Mouse (Mus musculus): ENCODE measurements around the gene Dock1. TPM values are rescaled to one million over a fixed set of nuclear protein-coding genes. Genes with fewer than 3 reads are reported as not detected.

Gene Dock1
- total and polyA plus RNA-seq, 3 experiments, result not detected

- H3K27ac ChIP-seq (ENCODE audit: insufficient read depth, low read depth), result no peak overlapping the region
- H3K36me3 ChIP-seq (replicated peaks in 1 of 2; ENCODE audit: control insufficient read depth in 1 of 2, insufficient read depth in 1 of 2, low read length in 1 of 2), result no peaks in the 10 kb centered on the region
- no peaks in the 10 kb centered on the region for H3K79me2 ChIP-seq (replicated peaks; ENCODE audit: control insufficient read depth, extremely low read depth, insufficient read depth, poor library complexity, severe bottlenecking)
- H3K9me3 ChIP-seq (replicated peaks; ENCODE audit: low read length), result peaks cover 80% of the 10 kb centered on the region
- dilution Hi-C loops (cut with MboI; ENCODE audit: extremely low pct_ligation_motif_present, extremely low pct_unique_long_range_greater_than_20kb, low sequenced_read_pairs) (no loop called here), in situ Hi-C loops (cut with MboI; ENCODE audit: low pct_ligation_motif_present, low pct_unique_long_range_greater_than_20kb, low sequenced_read_pairs) (no loop called here)
- no peak for TF ChIP-seq SIN3A (IDR thresholded peaks at IDR 0.05; ENCODE audit: low read length)
- no peak for TF ChIP-seq MAFK (IDR thresholded peaks at IDR 0.05; ENCODE audit: insufficient replicate concordance, low read length)
- TF ChIP-seq KAT2A (IDR thresholded peaks at IDR 0.05; ENCODE audit: insufficient replicate concordance, low read length), result no peak
- TF ChIP-seq EP300 (IDR thresholded peaks at IDR 0.05; ENCODE audit: low read length), result no peak
- no peak overlapping the region for H3K4me2 ChIP-seq (ENCODE audit: insufficient read depth, low read depth, poor library complexity, severe bottlenecking)
- H3K4me1 ChIP-seq (ENCODE audit: control insufficient read depth in 1 of 2, insufficient read depth in 2 of 2), result no peaks in the 10 kb centered on the region
- no peaks in the 10 kb centered on the region for H3K27me3 ChIP-seq (replicated peaks)
- H3K9ac ChIP-seq (ENCODE audit: insufficient read depth, low read depth), result no peak overlapping the region
- no peak overlapping the region for H3K4me3 ChIP-seq (replicated peaks in 1 of 3; ENCODE audit: low read depth in 2 of 3, low read length in 2 of 3, poor library complexity in 1 of 3)
- no peak for DNase-seq (ENCODE audit: extremely low read depth)
Observed at GRCm38 (mm10) chr7:135005964-135006560, 335.6 kb downstream of the Dock1 start.

- Histone ChIP-seq H3K4me1 (ENCODE audit: control insufficient read depth in 1 of 2, insufficient read depth in 2 of 2) (no peaks in the 10 kb centered on the region), H3K4me3 (replicated peaks in 1 of 3; ENCODE audit: low read depth in 2 of 3, low read length in 2 of 3, poor library complexity in 1 of 3) (no peak overlapping the region), H3K27me3 (replicated peaks) (no peaks in the 10 kb centered on the region), H3K79me2 (replicated peaks; ENCODE audit: control insufficient read depth, extremely low read depth, insufficient read depth, poor library complexity, severe bottlenecking) (no peaks in the 10 kb centered on the region), H3K27ac (ENCODE audit: insufficient read depth, low read depth) (no peak overlapping the region), H3K36me3 (replicated peaks in 1 of 2; ENCODE audit: control insufficient read depth in 1 of 2, insufficient read depth in 1 of 2, low read length in 1 of 2) (no peaks in the 10 kb centered on the region), H3K4me2 (ENCODE audit: insufficient read depth, low read depth, poor library complexity, severe bottlenecking) (no peak overlapping the region), H3K9ac (ENCODE audit: insufficient read depth, low read depth) (no peak overlapping the region), H3K9me3 (replicated peaks; ENCODE audit: low read length) (peaks cover 81% of the 10 kb centered on the region)
- in situ Hi-C loops (cut with MboI; ENCODE audit: low pct_ligation_motif_present, low pct_unique_long_range_greater_than_20kb, low sequenced_read_pairs) (no loop called here), dilution Hi-C loops (cut with MboI; ENCODE audit: extremely low pct_ligation_motif_present, extremely low pct_unique_long_range_greater_than_20kb, low sequenced_read_pairs) (no loop called here)
- TF ChIP-seq ETS1 (conservative IDR thresholded peaks at IDR 0.05; ENCODE audit: low read depth, low read length) (no peak), CHD1 (IDR thresholded peaks at IDR 0.05; ENCODE audit: low read depth, low read length) (no peak), TCF12 (IDR thresholded peaks at IDR 0.05; ENCODE audit: low read depth, low read length) (no peak), UBTF (IDR thresholded peaks at IDR 0.05; ENCODE audit: low read depth, low read length) (no peak), JUND (conservative IDR thresholded peaks at IDR 0.05; ENCODE audit: low read depth, low read length) (no peak), USF1 (IDR thresholded peaks at IDR 0.05; ENCODE audit: low read depth, low read length) (no peak), RAD21 (IDR thresholded peaks at IDR 0.05; ENCODE audit: low read depth, low read length) (no peak), ELF1 (IDR thresholded peaks at IDR 0.05; ENCODE audit: low read depth, low read length) (no peak), GABPA (IDR thresholded peaks at IDR 0.05; ENCODE audit: insufficient replicate concordance, low read depth, low read length) (no peak), USF2 (conservative IDR thresholded peaks at IDR 0.05; ENCODE audit: low read depth, low read length) (no peak), ZMIZ1 (IDR thresholded peaks at IDR 0.05; ENCODE audit: low read depth, low read length) (no peak), MAX (IDR thresholded peaks at IDR 0.05; ENCODE audit: low read length) (no peak), MYC (IDR thresholded peaks at IDR 0.05; ENCODE audit: low read depth, low read length) (no peak), MAZ (IDR thresholded peaks at IDR 0.05; ENCODE audit: low read depth, low read length) (no peak), MAFK (IDR thresholded peaks at IDR 0.05; ENCODE audit: insufficient replicate concordance, low read length) (no peak), E2F4 (IDR thresholded peaks at IDR 0.05; ENCODE audit: insufficient replicate concordance, low read depth, low read length) (no peak), MEF2A (IDR thresholded peaks at IDR 0.05; ENCODE audit: borderline replicate concordance, low read depth, low read length) (no peak), NELFE (IDR thresholded peaks at IDR 0.05; ENCODE audit: low read depth, low read length) (no peak)
- DNase-seq (ENCODE audit: extremely low read depth), result no peak
Observed at GRCm38 (mm10) chr7:135008021-135008420, 337.6 kb downstream of the Dock1 start.

All from CH12.LX (cell line).